Mouse (Mus musculus) forebrain, embryonic 16.5 days (tissue): ENCODE measurements at regions not wholly inside any gene's neighbourhood (a gene's known extent, or its start where the extent isn't known, plus 50 kb on each side); places are given as distances from the start of the nearest gene placed in this dataset.

Source experiments
- ATAC-seq: fragments of 200-750 bp; cut with Nextera tagmentation; 2 replicates; pipeline ENCODE4 v1.8.0; 2017; ENCODE audit warnings: mild to moderate bottlenecking, moderate library complexity
- H3K27ac ChIP-seq: fragments of 300-500 bp; sonication (generic); 2 replicates; pipeline ENCODE4 v1.5.1; 2014; ENCODE audit warnings: low read length, control low read depth
- H3K27me3 ChIP-seq: fragments of 300-500 bp; sonication (generic); replicated peaks from 2 replicates; pipeline ENCODE4 v1.6.1; 2014; ENCODE audit warnings: low read length; ENCODE audit not compliant: control insufficient read depth, insufficient read depth
- H3K36me3 ChIP-seq: fragments of 300-500 bp; sonication (generic); 2 replicates; pipeline ENCODE4 v1.6.1; 2014; ENCODE audit not compliant: control insufficient read depth, insufficient read depth
- H3K4me1 ChIP-seq: fragments of 300-500 bp; sonication (generic); replicated peaks from 2 replicates; pipeline ENCODE4 v1.6.1; 2014; ENCODE audit warnings: low read length; ENCODE audit not compliant: control insufficient read depth, insufficient read depth
- H3K4me2 ChIP-seq: fragments of 300-500 bp; sonication (generic); 2 replicates; pipeline ENCODE4 v1.6.1; 2014; ENCODE audit warnings: mild to moderate bottlenecking, low read length, control low read depth
- H3K4me3 ChIP-seq: fragments of 300-500 bp; sonication (generic); replicated peaks from 2 replicates; pipeline ENCODE4 v1.5.1; 2014; ENCODE audit warnings: mild to moderate bottlenecking, low read length, control low read depth
- H3K9ac ChIP-seq: fragments of 300-500 bp; sonication (generic); replicated peaks from 2 replicates; pipeline ENCODE4 v1.6.1; 2014; ENCODE audit warnings: low read depth, low read length, control low read depth
- H3K9me3 ChIP-seq: fragments of 300-500 bp; sonication (generic); 2 replicates; pipeline ENCODE4 v1.6.1; 2016; ENCODE audit warnings: low read length; ENCODE audit not compliant: control insufficient read depth
- WGBS: fragments of 180-500 bp; shearing (Covaris S2); extraction: QIAGEN DNeasy Blood & Tissue Kit; methylation state at CpG from one replicate; pipeline ENCODE4 v1.1.7; 2014; 5-methylcytosine and 5-hydroxymethylcytosine counted together

GRCm38 (mm10) chr1:92250594-92251463, 55.3 kb upstream of the Hdac4 start:
- H3K9ac ChIP-seq = no peak overlapping the region
- H3K27ac ChIP-seq = no peak overlapping the region
- H3K4me3 ChIP-seq = no peak overlapping the region
- WGBS = 75% methylated on average over 10 of the region's 10 CpGs
- no peaks in the 10 kb centered on the region for H3K27me3 ChIP-seq
- H3K4me1 ChIP-seq = peaks cover 5% of the 10 kb centered on the region; the same call in 1 of the 2 replicates
- H3K9me3 ChIP-seq = no peaks in the 10 kb centered on the region
- no peak overlapping the region for H3K4me2 ChIP-seq
- H3K36me3 ChIP-seq = no peaks in the 10 kb centered on the region
- no peak for ATAC-seq
